Mouse (Mus musculus): ENCODE measurements around the gene Marveld1.
A peak's percentile ranks its signal among the peaks of the same experiment; 100 is the strongest.

The Marveld1 gene

GRCm38 (mm10) chr19:42139724-42140517, 7.3 kb upstream of the Marveld1 start:
- DNase-seq (ENCODE audit: low spot score): no peak

DNA sequence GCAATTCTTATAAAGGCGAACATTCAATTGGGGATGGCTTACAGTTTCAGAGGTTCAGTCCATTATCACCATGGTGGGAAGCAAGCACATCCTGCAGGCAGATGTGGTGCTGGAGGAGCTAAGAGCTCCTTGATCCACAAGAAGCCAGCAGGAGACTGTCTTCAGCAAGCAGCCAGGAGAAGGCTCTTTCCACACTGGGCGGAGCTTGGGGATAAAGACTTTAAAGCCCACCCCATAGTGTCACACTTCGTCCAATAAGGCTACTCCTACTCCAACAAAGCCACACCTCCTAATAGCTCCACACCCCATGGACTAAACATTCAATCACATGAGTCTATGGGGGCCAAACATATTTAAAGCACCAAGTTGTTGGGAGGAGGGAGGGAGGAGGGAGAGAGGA, 5.2 kb upstream of the Marveld1 start:
- DNase-seq (ENCODE audit: low spot score): no peak

GRCm38 (mm10) chr19:42142757-42143156, 4.4 kb upstream of the Marveld1 start:
- DNase-seq (ENCODE audit: low spot score): no peak

DNA sequence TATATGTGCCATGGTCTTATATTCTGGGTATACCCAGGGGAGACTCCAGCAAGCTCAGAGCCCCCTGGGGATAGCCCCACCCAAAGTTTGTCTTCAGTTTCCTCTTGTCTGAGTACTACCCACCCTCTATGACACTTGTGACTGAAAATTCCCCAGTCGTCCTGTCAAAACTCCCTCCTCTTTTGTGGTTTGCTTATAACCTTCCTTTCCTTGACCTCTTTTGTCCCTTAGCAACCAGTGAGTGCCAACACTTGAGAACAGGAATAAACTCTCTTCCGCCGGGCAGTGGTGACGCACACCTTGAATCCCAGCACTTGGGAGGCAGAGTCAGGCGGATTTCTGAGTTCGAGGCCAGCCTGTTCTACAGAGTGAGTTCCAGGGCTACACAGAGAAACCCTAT, 3.1 kb upstream of the Marveld1 start:
- no peak for DNase-seq (ENCODE audit: low spot score)

- DNase-seq (ENCODE audit: low spot score): peak; percentile 73
Observed at GRCm38 (mm10) chr19:42144541-42145167, 2.5 kb upstream of the Marveld1 start.

DNA sequence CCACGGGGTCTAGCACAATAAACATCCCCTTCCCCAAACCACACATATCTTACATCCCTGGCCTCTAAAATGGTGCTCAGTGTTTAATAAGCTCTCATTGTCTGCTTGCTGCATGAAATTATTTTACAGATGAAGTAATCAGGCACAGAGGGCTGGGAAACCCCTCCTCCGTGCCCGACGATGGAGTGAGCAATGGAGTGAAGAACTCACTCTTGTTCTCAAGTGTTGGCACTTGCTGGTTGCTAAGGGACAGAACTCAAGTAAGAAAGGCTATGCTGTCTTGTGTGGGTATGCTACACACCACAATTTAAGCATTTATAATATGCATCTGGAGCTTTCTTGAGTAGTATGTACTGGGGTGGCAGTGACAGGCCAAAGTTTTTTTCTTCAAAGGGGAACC, 2.0 kb upstream of the Marveld1 start:
- no peak for DNase-seq (ENCODE audit: low spot score)

DNA sequence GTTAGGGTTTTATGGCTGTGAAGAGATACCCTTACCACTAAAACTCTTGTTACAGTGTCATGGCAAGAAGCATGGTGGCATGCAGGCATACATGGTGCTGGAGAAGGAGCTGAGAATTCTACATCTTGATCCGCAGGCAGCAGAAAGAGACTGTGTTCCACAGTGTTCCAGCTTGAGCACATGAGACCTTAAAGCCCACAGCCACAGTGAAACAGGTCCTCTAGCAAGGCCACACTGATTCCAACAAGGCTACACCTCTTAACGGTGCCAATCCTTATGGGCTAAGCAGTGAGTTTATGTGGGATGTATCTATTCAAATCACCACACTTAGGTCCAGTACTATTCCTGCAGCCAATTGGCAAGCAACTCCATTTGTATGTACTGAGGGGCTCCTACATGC, 1.5 kb upstream of the Marveld1 start:
- DNase-seq (ENCODE audit: low spot score): no peak

GRCm38 (mm10) chr19:42146276-42147010, 757 bp upstream of the Marveld1 start:
- DNase-seq (ENCODE audit: low spot score): no peak

- DNase-seq (ENCODE audit: low spot score): peak; percentile 25
Observed at GRCm38 (mm10) chr19:42147769-42148568, 769 bp downstream of the Marveld1 start.

- DNase-seq (ENCODE audit: low spot score): no peak
Observed at GRCm38 (mm10) chr19:42148569-42148860, 1.3 kb downstream of the Marveld1 start.

- DNase-seq (ENCODE audit: low spot score): peak; percentile 67
Observed at GRCm38 (mm10) chr19:42151990-42152389, 4.8 kb downstream of the Marveld1 start.

- no peak for DNase-seq (ENCODE audit: low spot score)
Observed at GRCm38 (mm10) chr19:42157493-42158237, 10.5 kb downstream of the Marveld1 start.

DNA sequence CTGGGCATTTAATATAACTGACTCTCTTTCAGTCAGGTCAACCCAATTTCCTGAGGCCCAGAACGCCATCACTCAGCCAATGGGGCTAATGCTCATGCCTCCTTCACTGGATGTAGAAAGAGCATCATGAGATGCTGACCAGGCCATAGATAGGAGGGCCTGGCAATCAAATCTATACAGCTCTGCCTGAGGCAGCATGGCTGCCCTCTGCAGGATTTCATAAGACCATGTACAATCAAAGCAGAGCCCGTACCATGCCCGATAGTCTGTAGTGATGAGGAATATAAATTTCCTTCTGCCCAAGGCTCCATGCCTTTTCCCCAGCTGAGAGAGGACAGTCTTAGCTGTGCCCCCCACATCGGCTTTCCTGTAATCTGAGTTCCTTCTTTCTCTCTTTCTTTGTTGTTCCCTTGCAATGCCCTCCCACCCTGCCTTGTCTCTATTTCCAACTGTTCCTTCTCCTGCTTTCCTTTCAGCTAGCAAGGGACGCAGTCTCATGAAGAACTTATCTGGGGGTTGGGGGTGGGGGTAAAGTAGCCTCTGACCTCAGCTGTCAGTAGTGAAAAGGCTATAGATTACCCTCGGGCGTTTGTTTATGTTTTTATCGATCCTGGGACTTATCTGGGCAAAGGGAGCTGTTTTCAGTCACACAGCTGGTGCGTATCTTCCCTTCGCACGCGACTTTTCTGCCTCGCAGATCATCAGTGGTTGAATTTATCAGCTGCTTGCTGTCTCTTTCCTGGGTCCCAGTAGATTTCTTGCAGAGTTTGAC, 11.2 kb downstream of the Marveld1 start:
- no peak for DNase-seq (ENCODE audit: low spot score)

DNA sequence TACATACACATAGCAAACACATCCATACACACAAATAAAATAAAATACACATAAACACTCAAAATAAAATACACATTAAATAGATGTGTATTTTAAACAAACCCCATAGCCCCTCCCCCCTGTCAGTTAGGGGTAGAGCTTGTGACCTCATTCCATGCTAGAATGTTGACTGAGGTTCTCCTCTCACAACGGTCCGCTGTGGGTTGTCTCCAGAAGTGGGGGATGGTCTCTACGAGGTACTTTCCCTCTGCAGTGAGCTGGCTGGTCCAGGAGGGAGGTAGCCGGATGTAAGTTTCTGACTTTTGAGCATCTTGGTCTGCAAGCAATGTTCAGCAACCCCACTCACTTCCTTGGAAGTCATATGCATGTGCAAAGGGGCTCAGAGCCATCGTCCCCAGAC, 16.6 kb downstream of the Marveld1 start, which contains the start of gene Zfyve27:
Gene Zfyve27, plus strand, starts transcription at position 188 of the 400 bp plus-strand sequence.
- no peak for DNase-seq (ENCODE audit: low spot score)

- DNase-seq (ENCODE audit: low spot score): no peak
Observed at GRCm38 (mm10) chr19:42164188-42164587, 17.0 kb downstream of the Marveld1 start.

- DNase-seq (ENCODE audit: low spot score): peak; percentile 74
Observed at GRCm38 (mm10) chr19:42166130-42166529, 18.9 kb downstream of the Marveld1 start.

DNA sequence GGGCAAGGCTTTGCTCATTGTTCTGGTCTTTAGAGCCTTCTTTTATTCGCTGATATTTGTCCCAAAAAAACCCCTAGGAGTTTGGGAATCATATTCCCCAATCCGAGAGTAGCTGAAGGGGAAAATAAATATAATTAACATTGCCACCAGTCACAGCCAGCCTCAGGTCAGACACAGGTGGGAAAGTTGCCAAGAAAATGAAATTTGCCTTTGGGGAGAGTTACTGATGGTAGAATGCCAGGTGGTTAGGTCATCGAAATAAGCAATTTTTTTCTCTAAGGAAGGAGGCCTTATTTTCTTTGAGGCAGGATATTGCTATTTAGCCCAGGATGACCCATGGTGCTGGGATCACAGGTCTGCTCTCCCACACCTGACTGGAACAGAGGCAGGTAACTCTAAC, 19.6 kb downstream of the Marveld1 start:
- DNase-seq (ENCODE audit: low spot score): no peak

DNA sequence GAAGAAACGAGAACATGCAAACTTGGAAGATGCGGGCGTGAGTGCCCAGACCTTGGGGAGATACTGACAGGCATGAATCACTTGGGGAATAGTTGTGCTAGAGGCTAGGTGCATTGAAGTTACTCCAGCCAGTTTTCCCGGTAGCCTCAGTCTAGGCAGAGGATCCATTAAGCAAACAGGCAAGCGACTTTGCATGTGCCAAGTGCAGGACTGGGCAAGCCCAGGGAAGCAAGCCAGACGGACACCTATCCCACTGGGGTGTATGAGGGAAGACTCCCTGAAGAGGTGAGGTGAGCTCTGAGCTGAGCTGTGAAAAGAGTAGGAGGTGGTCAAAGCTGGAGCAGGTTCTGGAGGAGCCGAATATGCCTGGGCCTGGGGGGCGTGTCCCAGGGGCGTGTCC, 20.3 kb downstream of the Marveld1 start:
- no peak for DNase-seq (ENCODE audit: low spot score)

DNA sequence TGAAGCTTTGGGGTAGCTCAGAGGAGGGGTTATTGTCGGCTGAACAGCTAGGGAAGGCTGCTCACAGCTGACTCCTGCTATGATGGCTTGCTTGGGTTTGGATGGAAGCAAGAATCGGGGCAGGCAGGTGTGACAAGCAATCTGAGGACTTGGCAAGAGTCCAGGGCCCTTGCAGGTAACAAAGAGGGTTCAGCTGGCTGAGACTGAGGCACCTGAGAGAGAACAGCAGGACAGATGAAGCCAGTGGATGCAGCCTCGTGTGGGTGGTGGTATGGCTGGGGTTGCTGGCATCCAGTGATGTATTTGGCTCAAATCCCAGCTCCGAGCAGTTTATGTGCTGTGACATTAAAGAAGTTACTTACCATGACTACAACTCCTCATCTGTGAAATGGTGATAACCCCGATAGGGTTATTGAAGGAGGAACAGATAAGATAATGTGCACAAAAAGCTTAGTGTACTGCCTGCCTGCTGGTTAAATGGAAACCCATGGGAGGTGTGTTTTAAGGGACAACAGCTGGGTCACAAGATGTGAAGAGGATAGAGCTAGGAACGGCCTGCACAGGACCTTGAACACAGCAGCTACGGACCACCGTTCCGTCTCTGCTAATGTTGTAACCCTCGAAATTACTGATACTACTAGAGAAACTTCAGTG, 22.2 kb downstream of the Marveld1 start:
- no peak for DNase-seq (ENCODE audit: low spot score)

Data from T-cell, adult 2 months (primary cell).